Mouse (Mus musculus): ENCODE measurements around the gene Srrm1. TPM values are rescaled to one million over a fixed set of nuclear protein-coding genes. Genes with fewer than 3 reads are reported as not detected.

The Srrm1 gene
- polyA plus RNA-seq, 1 experiment from 2014 or later: 289 TPM

- H3K27ac ChIP-seq (ENCODE audit: low read depth, low read length): no peak overlapping the region
- peaks cover 6% of the 10 kb centered on the region; the same call in 1 of the 2 replicates for H3K36me3 ChIP-seq (ENCODE audit: control insufficient read depth, insufficient read depth, low read length)
- no peaks in the 10 kb centered on the region for H3K9me3 ChIP-seq (ENCODE audit: control insufficient read depth, low read length)
- no peak for ATAC-seq (ENCODE audit: low FRiP score)
- H3K4me2 ChIP-seq (replicated peaks; ENCODE audit: low read depth, low read length): no peak overlapping the region
- H3K9ac ChIP-seq (ENCODE audit: low read depth, low read length): no peak overlapping the region
- no peak for DNase-seq (ENCODE audit: low spot score)
- WGBS: 78% methylated on average over 9 of the region's 9 CpGs
- H3K27me3 ChIP-seq (ENCODE audit: control insufficient read depth, insufficient read depth, low read length): no peaks in the 10 kb centered on the region
- no peak overlapping the region for H3K4me3 ChIP-seq (ENCODE audit: low read depth, low read length)
- H3K4me1 ChIP-seq (replicated peaks; ENCODE audit: control insufficient read depth, insufficient read depth, low read length): 0 out of 2 replicates have a peak, but pooled peaks cover 2% of the 10 kb centered on the region
These were observed 39.3 kb downstream of the Srrm1 start for GRCm38 (mm10) chr4:135313761-135314241.

GRCm38 (mm10) chr4:135313111-135313691 lies 39.9 kb downstream of the Srrm1 start:
- Histone ChIP-seq H3K27me3 (ENCODE audit: control insufficient read depth, insufficient read depth, low read length) (no peaks in the 10 kb centered on the region), H3K9ac (ENCODE audit: low read depth, low read length) (no peak overlapping the region), H3K4me3 (ENCODE audit: low read depth, low read length) (no peak overlapping the region), H3K9me3 (ENCODE audit: control insufficient read depth, low read length) (no peaks in the 10 kb centered on the region), H3K27ac (ENCODE audit: low read depth, low read length) (no peak overlapping the region), H3K4me2 (replicated peaks; ENCODE audit: low read depth, low read length) (no peak overlapping the region), H3K4me1 (replicated peaks; ENCODE audit: control insufficient read depth, insufficient read depth, low read length) (0 out of 2 replicates have a peak, but pooled peaks cover 2% of the 10 kb centered on the region), H3K36me3 (ENCODE audit: control insufficient read depth, insufficient read depth, low read length) (peaks cover 6% of the 10 kb centered on the region; the same call in 1 of the 2 replicates)
- 68% methylated on average over 17 of the region's 17 CpGs for WGBS
- DNase-seq (ENCODE audit: low spot score) (no peak), ATAC-seq (ENCODE audit: low FRiP score) (no peak)

GRCm38 (mm10) chr4:135312706-135313105 lies 40.4 kb downstream of the Srrm1 start:
- no peak overlapping the region for H3K27ac ChIP-seq (ENCODE audit: low read depth, low read length)
- DNase-seq (ENCODE audit: low spot score) (no peak), ATAC-seq (ENCODE audit: low FRiP score) (no peak)
- no peak overlapping the region for H3K4me3 ChIP-seq (ENCODE audit: low read depth, low read length)
- no peak overlapping the region for H3K9ac ChIP-seq (ENCODE audit: low read depth, low read length)
- no peaks in the 10 kb centered on the region for H3K9me3 ChIP-seq (ENCODE audit: control insufficient read depth, low read length)
- 0 out of 2 replicates have a peak, but pooled peaks cover 2% of the 10 kb centered on the region for H3K4me1 ChIP-seq (replicated peaks; ENCODE audit: control insufficient read depth, insufficient read depth, low read length)
- no peaks in the 10 kb centered on the region for H3K27me3 ChIP-seq (ENCODE audit: control insufficient read depth, insufficient read depth, low read length)
- WGBS: 54% methylated on average over 4 of the region's 4 CpGs
- H3K4me2 ChIP-seq (replicated peaks; ENCODE audit: low read depth, low read length): no peak overlapping the region
- peaks cover 6% of the 10 kb centered on the region; the same call in 1 of the 2 replicates for H3K36me3 ChIP-seq (ENCODE audit: control insufficient read depth, insufficient read depth, low read length)

- no peaks in the 10 kb centered on the region for H3K27me3 ChIP-seq (ENCODE audit: control insufficient read depth, insufficient read depth, low read length)
- WGBS: 84% methylated on average over 8 of the region's 8 CpGs
- ATAC-seq (ENCODE audit: low FRiP score): no peak
- H3K9ac ChIP-seq (ENCODE audit: low read depth, low read length): no peak overlapping the region
- H3K4me3 ChIP-seq (ENCODE audit: low read depth, low read length): no peak overlapping the region
- H3K9me3 ChIP-seq (ENCODE audit: control insufficient read depth, low read length): no peaks in the 10 kb centered on the region
- peaks cover 3% of the 10 kb centered on the region; the same call in 1 of the 2 replicates for H3K36me3 ChIP-seq (ENCODE audit: control insufficient read depth, insufficient read depth, low read length)
- H3K4me1 ChIP-seq (replicated peaks; ENCODE audit: control insufficient read depth, insufficient read depth, low read length): 0 out of 2 replicates have a peak, but pooled peaks cover 2% of the 10 kb centered on the region
- no peak overlapping the region for H3K27ac ChIP-seq (ENCODE audit: low read depth, low read length)
- no peak overlapping the region for H3K4me2 ChIP-seq (replicated peaks; ENCODE audit: low read depth, low read length)
- DNase-seq (ENCODE audit: low spot score): no peak
These were observed 42.8 kb downstream of the Srrm1 start for GRCm38 (mm10) chr4:135310371-135310770.

GRCm38 (mm10) chr4:135309726-135310125 lies 43.4 kb downstream of the Srrm1 start:
- H3K4me1 ChIP-seq (replicated peaks; ENCODE audit: control insufficient read depth, insufficient read depth, low read length): 0 out of 2 replicates have a peak, but pooled peaks cover 2% of the 10 kb centered on the region
- H3K9ac ChIP-seq (ENCODE audit: low read depth, low read length): no peak overlapping the region
- no peak overlapping the region for H3K4me3 ChIP-seq (ENCODE audit: low read depth, low read length)
- H3K27me3 ChIP-seq (ENCODE audit: control insufficient read depth, insufficient read depth, low read length): no peaks in the 10 kb centered on the region
- DNase-seq (ENCODE audit: low spot score) (no peak), ATAC-seq (ENCODE audit: low FRiP score) (no peak)
- no peak overlapping the region for H3K27ac ChIP-seq (ENCODE audit: low read depth, low read length)
- H3K36me3 ChIP-seq (ENCODE audit: control insufficient read depth, insufficient read depth, low read length): no peaks in the 10 kb centered on the region
- H3K4me2 ChIP-seq (replicated peaks; ENCODE audit: low read depth, low read length): no peak overlapping the region
- no peaks in the 10 kb centered on the region for H3K9me3 ChIP-seq (ENCODE audit: control insufficient read depth, low read length)
- WGBS: 69% methylated on average over 5 of the region's 5 CpGs

- Histone ChIP-seq H3K4me1 (replicated peaks; ENCODE audit: control insufficient read depth, insufficient read depth, low read length) (0 out of 2 replicates have a peak, but pooled peaks cover 2% of the 10 kb centered on the region), H3K27ac (ENCODE audit: low read depth, low read length) (no peak overlapping the region), H3K36me3 (ENCODE audit: control insufficient read depth, insufficient read depth, low read length) (no peaks in the 10 kb centered on the region), H3K27me3 (ENCODE audit: control insufficient read depth, insufficient read depth, low read length) (no peaks in the 10 kb centered on the region), H3K9me3 (ENCODE audit: control insufficient read depth, low read length) (no peaks in the 10 kb centered on the region), H3K4me2 (replicated peaks; ENCODE audit: low read depth, low read length) (no peak overlapping the region), H3K9ac (ENCODE audit: low read depth, low read length) (no peak overlapping the region), H3K4me3 (ENCODE audit: low read depth, low read length) (no peak overlapping the region)
- no peak for DNase-seq (ENCODE audit: low spot score)
- ATAC-seq (ENCODE audit: low FRiP score): no peak
- WGBS: 65% methylated on average over 9 of the region's 9 CpGs
These were observed 43.9 kb downstream of the Srrm1 start for GRCm38 (mm10) chr4:135309112-135309659.

- H3K4me2 ChIP-seq (replicated peaks; ENCODE audit: low read depth, low read length): peak overlapping the region; percentile 13; the same call in 1 of the 2 replicates
- no peaks in the 10 kb centered on the region for H3K27me3 ChIP-seq (ENCODE audit: control insufficient read depth, insufficient read depth, low read length)
- no peaks in the 10 kb centered on the region for H3K36me3 ChIP-seq (ENCODE audit: control insufficient read depth, insufficient read depth, low read length)
- WGBS: 44% methylated on average over 17 of the region's 17 CpGs
- ATAC-seq (ENCODE audit: low FRiP score) (0 out of 2 replicates have a peak, but pooled peaks have one; percentile 51), DNase-seq (ENCODE audit: low spot score) (peak; percentile 33)
- no peaks in the 10 kb centered on the region for H3K9me3 ChIP-seq (ENCODE audit: control insufficient read depth, low read length)
- H3K4me3 ChIP-seq (ENCODE audit: low read depth, low read length): no peak overlapping the region
- no peaks in the 10 kb centered on the region for H3K4me1 ChIP-seq (replicated peaks; ENCODE audit: control insufficient read depth, insufficient read depth, low read length)
- no peak overlapping the region for H3K27ac ChIP-seq (ENCODE audit: low read depth, low read length)
- H3K9ac ChIP-seq (ENCODE audit: low read depth, low read length): no peak overlapping the region
These were observed 46.0 kb downstream of the Srrm1 start for GRCm38 (mm10) chr4:135306971-135307632.

GRCm38 (mm10) chr4:135306533-135306932 lies 46.6 kb downstream of the Srrm1 start:
- no peak overlapping the region for H3K4me2 ChIP-seq (replicated peaks; ENCODE audit: low read depth, low read length)
- WGBS: 60% methylated on average over 4 of the region's 4 CpGs
- ATAC-seq (ENCODE audit: low FRiP score) (no peak), DNase-seq (ENCODE audit: low spot score) (no peak)
- no peaks in the 10 kb centered on the region for H3K36me3 ChIP-seq (ENCODE audit: control insufficient read depth, insufficient read depth, low read length)
- no peaks in the 10 kb centered on the region for H3K4me1 ChIP-seq (replicated peaks; ENCODE audit: control insufficient read depth, insufficient read depth, low read length)
- no peaks in the 10 kb centered on the region for H3K9me3 ChIP-seq (ENCODE audit: control insufficient read depth, low read length)
- H3K27ac ChIP-seq (ENCODE audit: low read depth, low read length): no peak overlapping the region
- H3K4me3 ChIP-seq (ENCODE audit: low read depth, low read length): no peak overlapping the region
- H3K9ac ChIP-seq (ENCODE audit: low read depth, low read length): no peak overlapping the region
- H3K27me3 ChIP-seq (ENCODE audit: control insufficient read depth, insufficient read depth, low read length): no peaks in the 10 kb centered on the region

Measured in hindbrain, embryonic 11.5 days (tissue).